Mouse (Mus musculus) frontal cortex, postnatal 14 days (tissue): ENCODE measurements around the gene Snap23.
"Not testable (repeated sequence)": the region's sequence is repeated elsewhere in the genome, so short reads cannot be mapped to it uniquely, and the experiment has no call there.

ENCODE experiments used
- DNase-seq, 2 experiments: peaks; one replicate each; pipeline ENCODE4 v3.0.0; 2022; ENCODE audit warnings: low spot score in 2 of 2

The Snap23 gene

GRCm38 (mm10) chr2:120566886-120567797 is at the start of gene Snap23:
Snap23 (plus strand) TSS chr2:120567671.
- DNase-seq, result peak; percentile 90 to 91

DNA sequence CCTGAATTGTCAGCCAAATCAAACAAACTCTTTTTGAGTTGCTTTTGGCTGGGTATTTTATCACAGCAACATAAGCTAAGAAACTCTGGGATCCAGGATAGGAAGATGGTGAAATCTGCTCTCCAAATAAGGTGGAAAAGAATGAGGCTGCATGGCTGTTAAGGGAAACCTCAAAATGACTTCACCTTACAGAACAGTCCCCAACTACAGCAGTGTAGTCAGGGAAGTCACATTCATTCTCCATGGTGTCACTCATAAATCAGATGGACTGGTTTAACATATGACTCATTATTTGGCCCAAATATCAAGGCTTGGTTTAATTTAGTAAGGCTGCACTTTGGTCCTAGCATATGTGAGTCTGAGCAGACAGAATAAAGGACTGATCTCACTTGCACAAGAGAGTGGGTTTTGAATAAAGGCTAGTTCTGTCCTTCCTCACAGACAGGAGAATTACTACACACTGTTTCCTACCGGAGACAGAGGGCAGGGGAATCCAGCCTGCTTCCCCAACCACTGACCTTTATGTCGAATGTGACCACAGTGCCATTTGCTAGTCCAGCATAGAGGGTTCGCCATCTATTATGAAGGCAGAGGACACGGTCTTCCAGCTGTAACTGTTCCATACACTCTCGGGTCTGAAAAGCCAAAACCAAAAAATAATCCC is 48.8 kb upstream of the Snap23 start:
- DNase-seq, result no peak

DNA sequence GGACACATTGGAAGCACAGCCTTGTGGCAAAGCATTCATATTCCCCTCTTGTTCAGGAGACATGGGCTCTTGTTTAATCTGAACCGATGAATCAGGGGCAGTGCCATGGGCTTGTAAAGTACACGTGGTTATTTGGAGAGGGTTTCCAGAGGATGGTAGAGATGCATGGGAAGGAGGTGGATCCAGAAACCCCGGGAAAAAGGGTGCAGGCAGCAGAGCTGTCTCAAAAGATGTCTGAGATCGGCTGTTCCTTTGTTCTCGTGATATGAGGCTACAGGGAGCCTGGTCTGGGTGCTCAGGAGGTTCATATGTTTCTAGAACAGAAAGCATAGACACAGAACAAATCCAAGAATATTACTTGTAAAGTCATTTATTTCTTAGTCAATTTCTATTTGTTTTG is 40.7 kb upstream of the Snap23 start:
- DNase-seq, result no peak

DNA sequence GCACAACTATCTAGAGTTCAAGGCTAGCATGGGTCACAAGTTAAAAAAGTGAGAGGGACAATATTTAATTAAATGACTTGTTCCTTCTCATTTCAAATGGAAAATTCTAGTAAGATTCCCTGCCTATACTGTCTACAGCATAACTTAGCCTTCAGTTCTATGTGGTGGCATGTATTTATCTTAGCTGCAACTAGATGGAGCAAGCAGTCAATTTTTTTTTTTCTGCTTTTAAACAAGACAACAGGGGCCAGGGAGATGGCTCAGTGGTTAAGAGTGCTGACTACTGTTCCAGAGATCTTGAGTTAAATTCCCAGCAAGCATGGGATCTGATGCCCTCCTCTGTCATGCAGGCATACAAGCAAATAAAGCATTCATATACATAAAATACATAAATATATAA is 37.9 kb upstream of the Snap23 start:
- no peak for DNase-seq

- no peak for DNase-seq
Measured at GRCm38 (mm10) chr2:120531223-120531622, 36.2 kb upstream of the Snap23 start.

DNA sequence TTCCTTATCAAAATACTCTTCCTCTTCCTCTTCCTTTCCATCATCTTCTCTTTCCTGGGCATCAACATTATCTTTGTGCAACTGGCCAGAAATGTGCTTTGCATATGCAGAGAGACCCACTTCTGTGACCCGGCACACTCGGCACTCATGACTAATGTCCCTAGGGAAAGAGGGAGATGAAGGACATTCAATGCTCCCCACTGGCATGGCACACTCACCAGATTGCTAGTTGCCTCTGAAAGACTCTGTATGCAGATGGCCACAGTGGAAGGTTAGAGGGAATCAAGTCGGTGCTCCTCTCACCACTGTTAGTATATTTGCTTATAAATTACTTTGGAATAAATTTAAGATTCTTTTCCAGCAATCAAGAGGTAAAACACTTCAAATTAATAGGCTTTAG is 28.1 kb upstream of the Snap23 start:
- no peak for DNase-seq

DNA sequence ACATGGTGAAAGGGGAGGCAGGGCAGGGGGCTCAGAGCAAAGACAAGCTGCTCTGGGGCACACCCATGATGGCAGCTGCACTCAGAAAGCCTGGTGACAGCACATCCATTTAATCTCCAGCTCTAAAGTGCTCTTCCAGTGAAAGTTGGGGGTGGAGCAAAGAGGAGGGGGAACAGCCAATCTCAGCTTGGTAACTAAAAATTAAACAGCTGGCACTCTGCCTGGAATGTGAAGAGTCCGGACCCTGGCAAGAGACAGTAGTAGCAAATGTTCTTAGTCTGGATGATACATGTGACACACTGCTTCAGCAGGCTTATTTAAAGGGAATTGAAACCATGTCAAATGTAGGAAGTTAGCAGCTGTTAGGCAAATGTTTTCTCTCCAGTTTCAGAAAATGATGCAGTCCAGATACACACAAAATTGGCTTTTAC is 27.7 kb upstream of the Snap23 start:
- peak; percentile 42 to 57 for DNase-seq

GRCm38 (mm10) chr2:120544732-120545131 is 22.7 kb upstream of the Snap23 start:
- no peak for DNase-seq

GRCm38 (mm10) chr2:120556868-120557267 is 10.6 kb upstream of the Snap23 start:
- DNase-seq, result no peak

DNA sequence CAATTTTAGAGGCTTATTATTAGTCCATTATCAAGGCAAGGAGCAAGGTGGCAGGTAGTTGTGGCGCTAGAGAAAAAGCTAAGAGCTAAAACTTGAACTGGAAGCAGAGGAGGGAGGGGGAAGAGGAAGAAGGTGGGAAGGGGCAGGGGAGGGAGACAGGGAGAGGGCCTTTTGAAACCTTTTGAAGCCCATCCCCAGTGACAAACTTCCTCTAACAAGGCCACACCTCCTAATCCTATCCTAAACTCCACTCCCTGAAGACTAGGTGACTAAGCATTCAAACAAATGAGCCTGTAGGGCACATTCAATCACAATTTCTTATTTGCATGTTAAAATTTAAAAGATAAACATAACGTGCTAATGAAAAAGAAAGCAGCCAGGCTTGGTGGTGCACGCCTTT is 8.7 kb upstream of the Snap23 start:
- no peak for DNase-seq

GRCm38 (mm10) chr2:120561524-120561923 is 5.9 kb upstream of the Snap23 start:
- no peak for DNase-seq

DNA sequence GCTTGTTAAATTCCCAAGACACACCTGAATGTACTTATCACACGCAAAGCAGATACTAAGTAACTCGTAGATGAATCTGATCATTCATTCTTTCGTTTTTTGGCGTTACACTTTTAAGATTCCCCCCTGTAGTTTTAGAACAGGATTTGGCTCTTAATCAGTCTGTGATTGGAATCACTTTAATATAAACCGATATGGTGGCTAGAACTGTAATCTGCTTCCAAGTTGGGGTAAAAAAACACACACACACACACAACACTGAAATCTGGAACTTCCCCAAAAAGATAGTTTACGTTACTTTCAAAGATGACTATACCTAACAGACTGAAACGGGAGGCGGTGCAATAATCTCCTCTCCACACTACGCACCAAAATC is 4.6 kb upstream of the Snap23 start:
- no peak for DNase-seq

GRCm38 (mm10) chr2:120563235-120563990 is 4.1 kb upstream of the Snap23 start, which contains the start of gene Zfp106:
Zfp106 (minus strand) TSS chr2:120563843.
- peak; percentile 74 to 83 for DNase-seq

DNA sequence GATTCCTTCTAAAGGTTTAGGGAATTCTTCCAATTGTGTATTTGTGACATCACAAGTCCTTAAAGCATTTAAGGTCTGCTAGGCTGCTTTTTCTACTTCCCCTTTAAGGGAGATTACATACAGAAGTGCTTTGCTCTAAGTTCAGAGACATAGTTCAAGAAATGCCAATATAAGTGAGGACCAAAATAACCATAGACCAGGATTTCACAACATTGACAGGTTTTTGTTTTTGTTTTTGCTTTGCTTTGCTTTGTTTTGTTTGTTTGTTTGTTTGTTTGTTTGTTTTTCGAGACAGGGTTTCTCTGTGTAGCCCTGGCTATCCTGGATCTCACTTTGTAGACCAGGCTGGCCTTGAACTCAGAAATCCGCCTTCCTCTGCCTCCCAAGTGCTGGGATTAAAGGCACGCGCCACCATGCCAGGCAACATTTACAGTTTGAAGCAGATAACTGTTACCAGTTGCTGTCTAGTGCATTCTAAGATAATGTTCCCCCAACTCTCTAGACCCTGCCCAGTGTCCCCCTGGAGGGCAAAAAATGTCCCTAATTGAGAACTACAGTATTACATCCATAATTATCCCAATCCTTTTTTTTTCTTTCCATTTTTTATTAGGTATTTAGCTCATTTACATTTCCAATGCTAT is 2.8 kb upstream of the Snap23 start:
- not testable (repeated sequence) for DNase-seq

DNA sequence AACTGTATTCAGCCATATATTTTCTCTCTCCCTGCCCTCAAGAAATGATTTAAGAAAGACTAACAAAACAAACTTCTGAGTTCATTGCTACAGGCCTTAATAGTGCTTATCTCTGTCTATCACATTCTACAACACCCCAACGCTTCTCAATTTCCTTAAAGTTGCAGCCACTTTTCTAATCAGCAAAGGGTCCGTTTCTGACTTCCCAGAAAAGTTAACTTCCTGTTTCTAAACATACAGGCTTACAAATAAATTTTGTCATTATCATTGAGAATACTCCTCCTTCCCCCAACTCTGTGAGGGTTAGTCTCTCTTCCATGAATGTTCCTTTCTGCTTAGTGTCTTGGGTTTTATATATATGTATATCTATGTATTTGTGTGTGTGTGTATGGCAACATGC is 2.1 kb upstream of the Snap23 start:
- DNase-seq, result no peak

DNA sequence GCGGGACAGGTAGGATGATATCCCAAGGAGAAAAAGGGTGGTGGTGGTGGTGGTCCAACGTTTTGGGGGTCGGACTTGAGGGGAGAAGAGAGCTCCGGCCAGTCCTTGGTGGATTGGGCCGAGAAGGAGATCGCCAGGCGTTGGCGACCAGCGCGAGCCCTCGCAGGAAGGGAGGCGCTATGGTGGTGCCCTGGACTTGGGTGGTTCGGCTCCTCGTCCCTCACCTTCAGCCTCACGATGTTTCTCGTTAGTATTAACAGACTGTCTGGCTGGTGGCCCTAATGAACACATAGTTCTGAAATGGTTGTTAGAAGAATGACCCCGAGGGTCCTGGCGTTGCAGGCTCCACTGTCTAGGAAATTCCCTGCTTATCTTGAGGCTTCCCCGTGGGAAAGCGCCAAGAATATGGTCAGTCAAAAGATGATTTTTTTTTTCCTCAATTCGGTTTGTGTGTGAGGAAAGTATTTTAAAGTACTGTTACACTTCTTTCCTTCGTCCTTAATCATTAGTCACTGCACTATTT is 388 bp downstream of the Snap23 start:
- no peak for DNase-seq

DNA sequence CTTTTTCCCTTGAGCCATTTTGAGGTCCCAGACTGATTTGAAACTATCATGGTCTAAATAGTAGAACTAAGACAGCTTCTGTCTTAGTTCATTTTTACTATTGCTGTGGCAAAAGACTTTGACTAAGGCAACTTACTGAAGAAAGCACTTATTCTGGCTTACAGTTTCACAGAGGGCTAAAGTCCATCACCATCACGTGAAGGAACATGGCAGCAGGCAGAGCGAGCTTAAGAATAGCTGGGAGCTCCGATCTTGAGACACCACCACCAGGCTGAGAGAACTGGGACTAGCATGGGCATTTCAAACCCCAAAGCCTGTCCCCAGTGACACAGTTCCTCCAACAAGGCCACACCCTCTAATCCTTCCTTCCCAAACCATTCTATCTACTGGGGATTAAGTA is 3.6 kb downstream of the Snap23 start:
- no peak for DNase-seq

DNA sequence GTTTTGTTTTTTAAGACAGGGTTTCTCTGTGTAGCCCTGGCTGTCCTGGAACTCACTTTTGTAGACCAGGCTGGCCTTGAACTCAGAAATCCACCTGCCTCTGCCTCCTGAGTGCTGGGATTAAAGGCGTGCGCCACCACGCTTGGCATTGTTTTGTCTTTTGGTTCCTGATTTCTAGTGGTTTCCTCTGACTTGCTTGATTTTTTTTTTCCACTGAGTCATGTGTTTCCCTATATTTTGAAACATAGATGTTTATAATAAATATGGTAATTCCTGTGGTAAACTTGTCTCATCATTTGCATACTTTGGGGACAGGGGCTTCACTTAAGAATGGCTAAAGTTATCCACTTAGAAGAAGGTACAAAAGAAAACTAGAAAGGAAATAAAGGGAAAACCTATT is 4.7 kb downstream of the Snap23 start:
- DNase-seq, result not testable (repeated sequence)

DNA sequence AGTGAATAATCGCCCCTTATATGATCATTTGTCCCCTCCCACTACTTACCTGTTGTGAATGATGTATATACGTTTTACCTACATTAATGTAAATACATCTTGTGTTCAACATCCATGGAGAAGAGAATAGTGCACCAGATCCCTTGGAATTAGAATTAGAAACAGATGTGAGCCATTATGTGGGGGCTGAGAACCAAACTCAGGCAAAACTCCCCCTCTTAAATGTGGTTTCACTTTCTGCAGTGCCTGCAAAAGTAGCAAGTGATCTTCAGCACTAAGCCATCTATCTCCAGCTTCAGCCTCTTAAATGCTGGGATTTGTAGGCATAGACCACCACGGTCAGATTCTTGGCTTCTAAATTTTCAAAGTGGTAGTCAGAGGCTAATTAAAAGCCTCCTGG is 7.7 kb downstream of the Snap23 start:
- no peak for DNase-seq

GRCm38 (mm10) chr2:120575978-120576377 is 8.5 kb downstream of the Snap23 start:
- DNase-seq, result no peak

GRCm38 (mm10) chr2:120577799-120578198 is 10.3 kb downstream of the Snap23 start:
- no peak for DNase-seq

DNA sequence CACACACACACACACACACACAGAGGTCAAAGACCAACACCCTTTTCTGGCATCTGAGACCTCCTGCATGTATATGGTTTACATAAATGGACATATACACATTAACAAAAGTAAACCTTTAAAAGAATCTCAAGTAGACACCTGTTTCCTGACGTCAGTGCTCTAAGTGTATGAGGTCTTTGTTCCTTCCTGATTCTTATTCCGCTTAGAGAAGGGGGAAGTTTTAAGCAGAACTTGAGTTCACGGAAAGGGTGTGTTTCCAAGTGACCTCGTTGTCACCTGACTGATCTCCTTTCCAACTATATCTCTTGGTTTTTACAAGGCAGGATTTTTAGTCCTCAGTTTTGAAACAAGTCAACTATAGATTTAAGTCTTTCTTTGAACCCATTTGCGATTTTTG is 10.8 kb downstream of the Snap23 start:
- no peak for DNase-seq
